In genomic region chr2:73560899-73561664, GRCm38 (mm10) we compare ENCODE assay signal across 8 mouse cellular contexts. TPM values are rescaled to one million over a fixed set of nuclear protein-coding genes. Genes with fewer than 3 reads are reported as not detected.
A peak's percentile ranks its signal among the peaks of the same experiment; 100 is the strongest.
DNase-seq lines count a peak whose midpoint lies in the region; ATAC-seq lines count a peak whose summit lies in the region.

No protein-coding gene starts in this region.

- peaks cover 5 to 11% of the 10 kb centered on the region in 2 experiments; a peak in 3 of 4 replicates for H3K4me1 ChIP-seq in heart, embryonic 14.5 days (ENCODE audit: control insufficient read depth in 2 of 2, insufficient read depth in 2 of 2, low read length in 2 of 2)
- H3K4me1 ChIP-seq in brown adipose tissue, adult 24 weeks (ENCODE audit: control insufficient read depth, insufficient read depth, insufficient read length, low read length) = peaks cover 9% of the 10 kb centered on the region
- H3K4me1 ChIP-seq in hindbrain, embryonic 14.5 days (replicated peaks; ENCODE audit: control insufficient read depth, insufficient read depth, low read length) = peaks cover 12% of the 10 kb centered on the region; the same call in 1 of the 2 replicates
- peaks cover 9% of the 10 kb centered on the region for H3K4me1 ChIP-seq in midbrain, embryonic 15.5 days

- ATAC-seq in heart, embryonic 14.5 days (ENCODE audit: insufficient number of reproducible peaks, insufficient read depth, low FRiP score, low read depth) = no peak
- peak; percentile 69 for ATAC-seq in hindbrain, embryonic 14.5 days (ENCODE audit: low FRiP score)
- ATAC-seq in midbrain, embryonic 15.5 days (replicated peaks) = peak; percentile 82

- H3K4me2 ChIP-seq in heart, embryonic 14.5 days (ENCODE audit: low read length) = peak overlapping the region; percentile 78
- peak overlapping the region; percentile 71 for H3K4me2 ChIP-seq in hindbrain, embryonic 14.5 days (replicated peaks)
- peak overlapping the region; percentile 78 for H3K4me2 ChIP-seq in midbrain, embryonic 15.5 days

- H3K4me3 ChIP-seq in heart, embryonic 14.5 days (ENCODE audit: control insufficient read depth in 1 of 2, insufficient read depth in 1 of 2, low read depth in 1 of 2, low read length in 2 of 2) = peak overlapping the region; percentile 39 to 43
- peak overlapping the region; percentile 30; the same call in 1 of the 2 replicates for H3K4me3 ChIP-seq in brown adipose tissue, adult 24 weeks (ENCODE audit: insufficient read depth, low read depth, low read length)
- H3K4me3 ChIP-seq in hindbrain, embryonic 14.5 days (replicated peaks; ENCODE audit: low read length) = peak overlapping the region; percentile 41
- peak overlapping the region; percentile 46 for H3K4me3 ChIP-seq in midbrain, embryonic 15.5 days

- H3K27me3 ChIP-seq in heart, embryonic 14.5 days (ENCODE audit: control insufficient read depth, insufficient read depth, low read length) = no peaks in the 10 kb centered on the region
- H3K27me3 ChIP-seq in hindbrain, embryonic 14.5 days (ENCODE audit: control insufficient read depth, insufficient read depth, low read length) = no peaks in the 10 kb centered on the region
- H3K27me3 ChIP-seq in midbrain, embryonic 15.5 days (replicated peaks) = no peaks in the 10 kb centered on the region

- no peak for DNase-seq in heart, postnatal 25 days (ENCODE audit: low spot score)
- no peak for DNase-seq in hindbrain, embryonic 14.5 days (ENCODE audit: low spot score)
- no peak for DNase-seq in left cerebral cortex, adult 11 months (ENCODE audit: low spot score)
- no peak for DNase-seq in cerebellum, adult 9-10 months
- no peak for DNase-seq in adipocyte (ENCODE audit: low spot score)

- intact Hi-C loops in heart, postnatal 25 days (cut with DNase I) = no loop called here

- H3K9ac ChIP-seq in heart, embryonic 14.5 days (ENCODE audit: low read length) = peak overlapping the region; percentile 54
- H3K9ac ChIP-seq in hindbrain, embryonic 14.5 days = peak overlapping the region; percentile 58
- H3K9ac ChIP-seq in midbrain, embryonic 15.5 days = peak overlapping the region; percentile 42

- no peaks in the 10 kb centered on the region for H3K9me3 ChIP-seq in heart, embryonic 14.5 days (ENCODE audit: control insufficient read depth, low read length)
- H3K9me3 ChIP-seq in hindbrain, embryonic 14.5 days (ENCODE audit: control insufficient read depth, low read length) = no peaks in the 10 kb centered on the region
- no peaks in the 10 kb centered on the region for H3K9me3 ChIP-seq in midbrain, embryonic 15.5 days

- H3K27ac ChIP-seq in heart, embryonic 14.5 days (replicated peaks in 1 of 2; ENCODE audit: control insufficient read depth in 1 of 2, insufficient read depth in 1 of 2, low read depth in 2 of 2, low read length in 2 of 2) = no peak overlapping the region
- H3K27ac ChIP-seq in brown adipose tissue, adult 24 weeks (replicated peaks; ENCODE audit: low read depth, low read length) = no peak overlapping the region
- no peak overlapping the region for H3K27ac ChIP-seq in hindbrain, embryonic 14.5 days
- H3K27ac ChIP-seq in midbrain, embryonic 15.5 days = no peak overlapping the region; the same call in 1 of the 2 replicates

- H3K36me3 ChIP-seq in heart, embryonic 14.5 days (ENCODE audit: control insufficient read depth, insufficient read depth, low read length) = no peaks in the 10 kb centered on the region
- H3K36me3 ChIP-seq in hindbrain, embryonic 14.5 days (replicated peaks; ENCODE audit: control insufficient read depth, insufficient read depth) = no peaks in the 10 kb centered on the region
- H3K36me3 ChIP-seq in midbrain, embryonic 15.5 days (replicated peaks) = no peaks in the 10 kb centered on the region

- WGBS in heart, embryonic 14.5 days = 1% methylated on average over 23 of the region's 23 CpGs
- under 1% methylated on average over 20 of the region's 23 CpGs for WGBS in hindbrain, embryonic 14.5 days
- 1% methylated on average over 20 of the region's 23 CpGs for WGBS in midbrain, embryonic 15.5 days

RNA-seq across cellular contexts. Expression of gene Chrna1, which starts 19.1 kb away (rescaled TPM):
- polyA plus RNA-seq in heart, embryonic 14.5 days (2014; fragmentation: Nextera tagmentation; extraction: Ambion mirVana) = 0.09 TPM in 1 of 2 replicates, not detected in the other
- total RNA-seq in heart, postnatal 25 days (2021) = under 1 TPM in 1 of 2 experiments, not detected in 1; 0.06 TPM
- polyA plus RNA-seq in brown adipose tissue, adult 24 weeks (2012; ENCODE audit: insufficient read depth, insufficient read length, missing spikeins) = not detected in 2 replicates
- 0.18 and 0.32 TPM in 2 replicates for polyA plus RNA-seq in hindbrain, embryonic 14.5 days (2014; fragmentation: Nextera tagmentation; extraction: Ambion mirVana)
- 0.18 and 0.24 TPM in 2 replicates for polyA plus RNA-seq in midbrain, embryonic 15.5 days (2015; fragmentation: Nextera tagmentation; extraction: Ambion mirVana)

RNA-seq across cellular contexts. Expression of gene Wipf1, which starts 31.5 kb away (rescaled TPM):
- 7.0 and 7.6 TPM in 2 replicates for polyA plus RNA-seq in heart, embryonic 14.5 days (2014; fragmentation: Nextera tagmentation; extraction: Ambion mirVana)
- 10 to 100 TPM; 14.0 to 16.7 TPM for total RNA-seq in heart, postnatal 25 days (2021)
- polyA plus RNA-seq in brown adipose tissue, adult 24 weeks (2012; ENCODE audit: insufficient read depth, insufficient read length, missing spikeins) = 7.1 and 8.0 TPM in 2 replicates
- polyA plus RNA-seq in hindbrain, embryonic 14.5 days (2014; fragmentation: Nextera tagmentation; extraction: Ambion mirVana) = 3.8 and 3.9 TPM in 2 replicates
- 2.3 and 2.7 TPM in 2 replicates for polyA plus RNA-seq in midbrain, embryonic 15.5 days (2015; fragmentation: Nextera tagmentation; extraction: Ambion mirVana)
